Mouse (Mus musculus): ENCODE measurements around the gene Dph7.

DNA sequence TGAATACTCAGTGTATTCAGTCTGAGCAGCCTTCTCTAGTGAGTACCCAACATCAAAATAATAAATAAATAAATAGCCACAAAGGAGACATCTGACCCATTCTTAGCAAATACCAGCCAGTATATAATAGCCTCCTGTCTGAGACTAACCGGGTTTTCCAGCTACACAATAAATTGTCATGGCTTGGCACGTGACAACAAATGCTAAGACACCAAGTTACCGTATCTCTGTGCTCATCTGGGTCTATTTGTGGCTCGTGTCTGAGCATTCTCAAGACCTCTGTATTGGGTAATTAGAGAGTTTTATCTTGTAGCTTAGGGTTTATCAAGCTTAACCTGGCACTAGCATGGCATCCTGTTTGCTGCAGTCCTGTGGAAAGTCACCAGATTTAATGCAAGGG lies 20.1 kb upstream of the Dph7 start:
- no peak for TF ChIP-seq CTCF (IDR thresholded peaks at IDR 0.05; ENCODE audit: low read depth)
- no peak for TF ChIP-seq EP300 (IDR thresholded peaks at IDR 0.05; ENCODE audit: low read depth)
